Mouse (Mus musculus): Measurements from ENCODE around the gene Slc6a19.

GRCm38 (mm10) chr13:73742944-73743343 lies 38.3 kb upstream of the Slc6a19 start:
- TF ChIP-seq POLR2A (IDR thresholded peaks at IDR 0.05; ENCODE audit: control insufficient read depth in 1 of 2, insufficient read depth in 1 of 2, low read depth in 1 of 2, low read length in 2 of 2, poor library complexity in 1 of 2) (no peak), TAL1 (IDR thresholded peaks at IDR 0.05; ENCODE audit: low read length) (no peak), SIN3A (IDR thresholded peaks at IDR 0.05; ENCODE audit: low read length) (no peak), CTCF (IDR thresholded peaks at IDR 0.05 in 2 of 3, conservative IDR thresholded peaks at IDR 0.05 in 1 of 3; ENCODE audit: control insufficient read depth in 1 of 3, insufficient read depth in 1 of 3, low read depth in 2 of 3, low read length in 3 of 3, poor library complexity in 1 of 3, severe bottlenecking in 1 of 3) (no peak), E2F4 (IDR thresholded peaks at IDR 0.05; ENCODE audit: borderline replicate concordance, low read depth, low read length) (no peak), GATA1 (IDR thresholded peaks at IDR 0.05; ENCODE audit: low read depth, low read length) (no peak), RCOR1 (IDR thresholded peaks at IDR 0.05; ENCODE audit: low read depth, low read length) (no peak), ZKSCAN1 (IDR thresholded peaks at IDR 0.05; ENCODE audit: low read depth, low read length) (no peak), CHD2 (IDR thresholded peaks at IDR 0.05; ENCODE audit: low read length) (no peak), ZNF384 (IDR thresholded peaks at IDR 0.05; ENCODE audit: low read depth, low read length) (no peak)
